Mouse (Mus musculus): Measurements from ENCODE around the gene Gins2.

- TF ChIP-seq POLR2A (IDR thresholded peaks at IDR 0.05; ENCODE audit: insufficient read length, low read depth) (no peak), MYOG (IDR thresholded peaks at IDR 0.05; ENCODE audit: control insufficient read depth in 1 of 3, insufficient read depth in 1 of 3, insufficient read length in 2 of 3, low read depth in 2 of 3) (no peak), POLR2AphosphoS2 (IDR thresholded peaks at IDR 0.05; ENCODE audit: insufficient read length, low read depth) (no peak), CEBPB (IDR thresholded peaks at IDR 0.05; ENCODE audit: insufficient read depth, poor library complexity, severe bottlenecking) (no peak), TCF12 (IDR thresholded peaks at IDR 0.05; ENCODE audit: insufficient read depth, poor library complexity, severe bottlenecking) (no peak), REST (IDR thresholded peaks at IDR 0.05; ENCODE audit: insufficient read depth, insufficient read length) (no peak), MAX (IDR thresholded peaks at IDR 0.05; ENCODE audit: low read depth) (no peak), USF1 (IDR thresholded peaks at IDR 0.05; ENCODE audit: low read depth) (no peak), TCF3 (IDR thresholded peaks at IDR 0.05; ENCODE audit: insufficient read length, low read depth) (no peak), MYOD1 (IDR thresholded peaks at IDR 0.05; ENCODE audit: control insufficient read depth in 1 of 3, insufficient read length in 2 of 3, low read depth in 2 of 3) (no peak), E2F4 (IDR thresholded peaks at IDR 0.05; ENCODE audit: insufficient read depth) (no peak)
Measured at GRCm38 (mm10) chr8:120551677-120551980, 37.5 kb downstream of the Gins2 start.
